Comparison of ENCODE assay signal across 17 mouse cellular contexts in genomic region chr1:156981975-156982374, GRCm38 (mm10).
"Had no signal": no experiment of that assay in that cellular context is flagged by ENCODE, and none has a peak within 500 bp of the region (broad histone marks: within the 10 kb centered on the region; RNA-seq: fewer than 3 reads in every experiment).

No protein-coding gene starts in this region.

- H3K9ac ChIP-seq: liver, embryonic 13.5 days; liver, postnatal 0 days; lung, embryonic 15.5 days; midbrain, embryonic 13.5 days; neural tube, embryonic 12.5 days had no signal

- H3K27me3 ChIP-seq: liver, embryonic 13.5 days; lung, embryonic 15.5 days; midbrain, embryonic 13.5 days; neural tube, embryonic 12.5 days had no signal

- H3K36me3 ChIP-seq: limb, embryonic 10.5 days; liver, embryonic 13.5 days; lung, embryonic 15.5 days; midbrain, embryonic 13.5 days; neural tube, embryonic 12.5 days had no signal

- H3K4me2 ChIP-seq: liver, embryonic 13.5 days; lung, embryonic 15.5 days; midbrain, embryonic 13.5 days; neural tube, embryonic 12.5 days had no signal

- ATAC-seq: liver, postnatal 0 days; midbrain, embryonic 13.5 days had no signal

- H3K4me3 ChIP-seq: left cerebral cortex, adult 2 months; limb, embryonic 10.5 days; liver, embryonic 13.5 days; lung, embryonic 15.5 days; midbrain, embryonic 13.5 days; neural tube, embryonic 12.5 days had no signal

- DNase-seq: kidney, adult 11 months; kidney, adult 9 months; liver, embryonic 13.5 days; liver, postnatal 0 days; lung, postnatal 14 days; retina, postnatal 1 day; right cerebral cortex, postnatal 4 days; spleen, adult 18-20 months; thymus, adult 18-20 months; thymus, postnatal 14 days had no signal

- H3K9me3 ChIP-seq: limb, embryonic 10.5 days; liver, embryonic 13.5 days; lung, embryonic 15.5 days; midbrain, embryonic 13.5 days; neural tube, embryonic 12.5 days had no signal

- H3K27ac ChIP-seq: kidney, postnatal 0 days; left cerebral cortex, adult 2 months; limb, embryonic 10.5 days; liver, embryonic 13.5 days; lung, embryonic 15.5 days; macrophage; midbrain, embryonic 13.5 days; neural tube, embryonic 12.5 days had no signal
